Mouse (Mus musculus): ENCODE results near the gene Zmat3.

Gene Zmat3

GRCm38 (mm10) chr3:32372470-32372869 lies 6.7 kb upstream of the Zmat3 start:
- DNase-seq (ENCODE audit: low read depth in 2 of 2, low spot score in 2 of 2): no peak

DNA sequence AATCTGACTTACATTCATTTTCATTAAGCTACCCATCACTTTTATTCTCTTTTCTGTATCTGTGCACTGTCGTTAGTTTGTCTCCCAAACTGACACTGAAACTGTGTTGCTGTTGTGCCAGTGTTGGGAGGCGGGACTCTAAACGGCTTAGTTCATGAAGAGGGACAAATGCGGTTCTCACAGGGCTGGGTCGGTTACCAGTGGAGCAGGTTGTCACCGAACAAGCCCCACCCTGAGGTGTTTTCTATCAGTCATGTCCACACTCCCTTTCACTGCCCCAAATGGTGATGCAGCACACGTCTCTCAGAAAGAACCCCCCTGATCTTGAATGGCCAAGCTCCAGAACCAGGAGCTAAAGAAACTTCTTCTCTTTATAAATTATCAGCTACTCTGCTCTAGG lies 6.1 kb upstream of the Zmat3 start:
- no peak for DNase-seq (ENCODE audit: low read depth in 2 of 2, low spot score in 2 of 2)

GRCm38 (mm10) chr3:32367516-32367915 lies 1.7 kb upstream of the Zmat3 start:
- DNase-seq (ENCODE audit: low read depth in 2 of 2, low spot score in 2 of 2): no peak

- DNase-seq (ENCODE audit: low read depth in 2 of 2, low spot score in 2 of 2): no peak
These were observed 476 bp upstream of the Zmat3 start for GRCm38 (mm10) chr3:32366246-32366734.

DNA sequence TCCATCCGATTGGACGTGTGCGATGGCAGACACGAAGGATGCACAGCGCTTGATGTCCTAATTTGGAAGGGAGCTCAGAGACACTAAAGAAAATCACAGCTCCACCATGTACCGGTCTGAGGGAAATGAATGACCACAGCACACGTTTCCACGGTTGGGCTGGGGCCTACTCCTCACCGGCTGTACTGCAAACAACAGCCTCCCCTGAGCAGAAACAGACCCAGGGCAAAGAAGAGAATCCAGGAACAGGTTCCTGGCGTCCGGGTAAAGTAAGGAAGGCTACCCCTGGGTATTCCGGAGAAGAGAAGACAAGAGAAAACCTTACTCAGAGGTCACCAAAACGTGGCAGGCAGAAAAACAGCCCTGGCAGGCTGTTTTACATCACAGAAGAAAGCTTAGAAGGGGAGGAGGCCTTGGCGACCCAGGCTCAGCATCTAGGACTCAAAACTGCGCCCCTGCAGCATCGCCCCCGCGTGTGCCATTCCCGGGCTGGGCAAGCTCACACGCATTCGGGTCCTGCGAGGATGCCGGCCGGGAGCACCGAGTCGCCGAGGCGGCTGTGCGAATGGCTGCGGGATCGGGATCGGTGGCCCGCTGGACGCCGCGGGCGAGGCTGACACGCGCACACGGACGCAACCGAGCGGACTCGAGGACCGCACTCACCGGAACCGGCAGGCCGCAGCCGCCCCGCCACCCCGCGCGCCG lies 821 bp downstream of the Zmat3 start:
- peak in 1 of 2 experiments; percentile 39 for DNase-seq (ENCODE audit: low read depth in 2 of 2, low spot score in 2 of 2)

GRCm38 (mm10) chr3:32364195-32364594 lies 1.6 kb downstream of the Zmat3 start:
- DNase-seq (ENCODE audit: low read depth in 2 of 2, low spot score in 2 of 2): no peak

GRCm38 (mm10) chr3:32361221-32361620 lies 4.6 kb downstream of the Zmat3 start:
- no peak for DNase-seq (ENCODE audit: low read depth in 2 of 2, low spot score in 2 of 2)

DNA sequence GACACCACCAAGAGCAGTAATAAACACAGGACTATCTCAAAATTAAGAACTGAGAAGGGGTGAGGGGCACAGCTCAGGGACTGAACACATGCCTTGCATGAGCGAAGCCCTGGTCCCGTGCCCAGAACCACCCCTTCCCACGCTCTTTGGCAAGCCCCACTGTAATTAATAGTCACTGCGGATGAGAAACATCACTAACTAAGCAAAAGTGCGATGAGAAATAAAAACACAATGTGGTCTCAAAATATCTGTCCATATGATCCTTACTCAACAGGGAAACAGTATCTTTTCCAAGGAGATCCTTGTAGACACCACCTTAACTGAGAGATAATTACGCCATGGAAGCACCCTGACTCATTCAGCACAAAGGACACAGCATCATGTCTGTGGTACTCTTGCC lies 17.9 kb downstream of the Zmat3 start:
- DNase-seq (ENCODE audit: low read depth in 2 of 2, low spot score in 2 of 2): no peak

- no peak for DNase-seq (ENCODE audit: low read depth in 2 of 2, low spot score in 2 of 2)
These were observed 20.6 kb downstream of the Zmat3 start for GRCm38 (mm10) chr3:32345249-32345648.

- DNase-seq (ENCODE audit: low read depth in 2 of 2, low spot score in 2 of 2): no peak
These were observed 21.0 kb downstream of the Zmat3 start for GRCm38 (mm10) chr3:32344825-32345224.

DNA sequence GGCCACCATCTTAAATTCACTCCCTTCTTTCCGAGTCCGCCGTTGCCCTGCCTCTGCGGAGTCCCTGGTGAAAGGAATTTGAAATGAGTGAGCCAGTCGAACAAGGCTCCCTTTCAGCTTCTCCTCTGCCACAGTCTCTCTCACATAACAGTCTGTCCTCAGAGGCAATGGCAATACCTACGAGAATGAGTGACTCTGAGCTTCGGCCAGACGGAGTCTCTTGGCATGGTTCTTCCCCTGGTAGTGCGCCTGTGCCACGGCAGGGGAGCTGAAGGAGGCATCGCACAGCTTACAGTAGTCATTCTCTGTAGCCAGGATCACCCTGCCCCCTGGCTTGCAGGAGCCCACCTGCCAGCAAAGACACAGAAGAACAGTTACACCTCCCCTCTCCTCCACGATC lies 22.4 kb downstream of the Zmat3 start:
- DNase-seq (ENCODE audit: low read depth in 2 of 2, low spot score in 2 of 2): no peak

DNA sequence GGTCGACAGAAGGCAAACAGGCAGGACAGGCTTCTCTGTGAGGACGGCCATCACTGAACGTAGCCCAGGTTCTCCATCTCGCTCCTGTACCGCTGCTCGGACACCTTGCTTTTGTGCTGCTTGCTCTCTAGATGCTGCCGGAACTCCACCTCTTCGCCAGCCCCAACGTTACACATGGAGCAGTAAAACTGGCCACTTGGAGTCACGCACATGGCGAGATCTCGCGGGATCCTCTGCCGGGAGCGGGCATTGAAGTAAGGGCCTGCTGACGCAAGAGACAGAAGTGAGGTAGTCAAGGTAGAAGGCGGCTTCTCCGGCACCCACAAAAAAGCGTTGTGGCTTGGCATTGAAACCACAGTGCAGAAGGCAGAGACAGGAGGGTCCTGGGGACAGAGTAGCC lies 24.4 kb downstream of the Zmat3 start:
- no peak for DNase-seq (ENCODE audit: low read depth in 2 of 2, low spot score in 2 of 2)

GRCm38 (mm10) chr3:32338231-32338630 lies 27.6 kb downstream of the Zmat3 start:
- DNase-seq (ENCODE audit: low read depth in 2 of 2, low spot score in 2 of 2): no peak

DNA sequence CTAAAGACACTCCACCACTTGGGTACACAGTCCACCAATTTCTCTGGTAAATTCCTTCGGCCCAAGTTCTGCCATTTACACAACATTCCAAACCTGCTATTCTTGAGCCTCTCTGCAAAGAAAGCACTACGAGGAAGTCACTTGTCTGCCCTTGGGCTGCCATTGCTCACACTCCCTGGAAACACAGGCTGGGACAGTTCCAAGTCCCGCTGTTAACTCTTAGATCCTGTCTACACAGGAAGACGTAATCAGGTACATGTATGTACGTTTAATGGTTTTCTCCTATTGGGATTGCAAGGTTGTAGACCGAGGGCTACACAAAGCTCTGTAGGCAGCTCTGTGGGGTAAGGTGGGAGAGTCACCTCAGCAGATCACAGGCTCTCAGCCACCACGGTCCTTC lies 28.0 kb downstream of the Zmat3 start:
- DNase-seq (ENCODE audit: low read depth in 2 of 2, low spot score in 2 of 2): no peak

DNA sequence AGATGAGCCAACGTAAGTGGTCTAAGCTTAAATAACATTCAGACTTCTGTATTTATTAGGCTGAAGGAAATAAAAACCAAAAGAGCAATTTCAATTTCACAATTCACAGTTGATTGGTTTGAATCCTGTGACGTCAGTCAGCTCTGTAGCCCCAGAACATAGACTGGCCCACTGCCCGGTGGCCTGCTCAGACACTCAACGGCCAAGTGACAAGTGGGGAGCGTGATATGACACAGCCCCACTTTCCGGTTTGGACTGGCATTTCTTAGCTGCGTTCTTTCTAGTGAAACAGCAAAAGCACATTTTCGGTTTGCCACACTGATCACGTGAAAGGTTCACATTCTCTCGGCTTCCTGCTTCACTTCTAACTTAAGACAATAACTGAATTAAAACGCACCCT lies 30.9 kb downstream of the Zmat3 start:
- DNase-seq (ENCODE audit: low read depth in 2 of 2, low spot score in 2 of 2): no peak

DNA sequence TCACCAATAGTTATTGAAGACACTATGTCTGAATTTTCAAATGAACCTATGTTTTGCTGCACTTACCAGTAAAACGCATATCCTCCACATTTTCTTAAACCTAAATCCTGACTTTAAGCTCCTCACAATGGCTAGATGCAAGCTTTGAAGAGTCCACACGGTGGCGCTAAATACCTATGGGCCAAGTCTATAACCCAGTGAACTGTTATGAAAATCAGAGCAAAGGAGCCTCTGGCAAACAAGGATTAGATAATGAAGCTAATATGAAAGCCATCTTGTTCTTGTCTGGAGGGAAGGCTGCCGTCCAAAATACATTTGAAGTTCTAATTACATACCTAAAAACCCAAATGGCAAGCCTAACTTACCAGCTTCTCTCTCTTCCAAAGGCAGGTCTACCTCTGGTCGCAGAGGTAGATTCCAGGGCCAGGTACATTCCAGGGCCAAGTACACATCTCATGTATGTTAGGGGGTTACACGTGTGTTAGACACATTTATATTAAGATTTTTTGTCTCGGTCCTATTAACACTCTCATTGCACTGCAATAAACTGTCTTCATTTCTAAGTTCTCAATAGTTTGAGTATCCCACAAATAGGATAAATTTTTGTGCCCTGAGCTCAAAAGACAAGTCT lies 32.2 kb downstream of the Zmat3 start:
- peak; percentile 49 to 67 for DNase-seq (ENCODE audit: low read depth in 2 of 2, low spot score in 2 of 2)

- DNase-seq (ENCODE audit: low read depth in 2 of 2, low spot score in 2 of 2): no peak
These were observed 47.9 kb downstream of the Zmat3 start for GRCm38 (mm10) chr3:32317901-32318416.

DNA sequence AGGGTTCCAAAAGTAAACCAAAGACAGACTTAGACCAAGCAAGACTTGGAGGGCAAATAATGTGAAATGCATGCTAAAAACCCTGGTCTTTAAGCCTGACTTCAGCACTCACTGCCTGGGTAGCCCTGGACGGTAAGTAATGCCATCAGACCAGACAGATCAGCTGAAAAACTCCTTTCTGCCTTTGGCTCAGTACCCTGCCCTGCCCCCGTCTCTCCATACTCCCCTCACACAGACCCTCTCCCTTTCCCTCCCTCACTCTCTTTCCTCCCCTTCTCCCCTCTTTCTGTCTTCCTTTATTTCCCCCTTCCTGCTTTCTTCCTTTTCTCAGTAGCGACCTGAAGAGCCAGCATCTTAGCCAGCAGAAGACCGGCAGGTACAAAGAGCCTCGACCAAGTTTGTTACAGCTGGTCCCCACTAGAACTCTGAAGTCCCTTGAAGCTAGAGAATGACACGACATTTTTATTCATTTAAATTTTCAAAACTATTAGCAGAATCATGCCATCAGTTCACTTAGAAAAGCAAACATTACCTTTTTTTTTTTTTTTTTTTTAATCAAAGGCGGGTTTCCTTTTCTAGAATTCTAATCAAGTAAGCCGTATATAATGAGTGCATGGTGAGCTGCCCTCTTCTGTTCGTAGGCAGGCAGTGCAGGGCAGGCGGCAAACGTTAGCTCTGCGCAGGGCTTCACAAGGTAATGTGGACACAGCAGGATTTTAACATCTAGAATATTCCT lies 48.5 kb downstream of the Zmat3 start:
- no peak for DNase-seq (ENCODE audit: low read depth in 2 of 2, low spot score in 2 of 2)

- DNase-seq (ENCODE audit: low read depth in 2 of 2, low spot score in 2 of 2): no peak
These were observed 51.1 kb downstream of the Zmat3 start for GRCm38 (mm10) chr3:32314746-32315145.

- DNase-seq (ENCODE audit: low read depth in 2 of 2, low spot score in 2 of 2): no peak
These were observed 61.6 kb downstream of the Zmat3 start for GRCm38 (mm10) chr3:32304171-32304570.

DNA sequence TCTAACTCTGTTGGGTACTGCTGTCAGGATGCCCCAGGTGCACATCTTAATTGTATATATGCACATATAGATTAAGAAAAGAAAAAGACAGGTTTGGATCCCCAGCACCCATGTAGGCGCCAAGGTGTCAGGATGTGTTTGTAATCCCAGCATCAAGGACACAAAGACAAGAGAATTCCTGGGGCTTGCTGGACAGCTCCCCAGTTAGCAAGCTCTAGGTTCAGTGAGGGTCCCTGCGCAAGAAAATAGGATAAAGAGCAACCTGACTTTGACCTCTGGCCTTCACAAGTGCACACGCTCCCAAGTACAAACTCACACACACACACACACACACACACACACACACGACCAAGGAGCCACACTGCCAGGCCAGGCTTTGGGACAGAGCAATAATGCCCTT lies 73.8 kb downstream of the Zmat3 start:
- DNase-seq (ENCODE audit: low read depth in 2 of 2, low spot score in 2 of 2): no peak

All from CD8-positive naive resting alpha-beta T cell, adult 2 months (primary cell).